ENCODE assay signal across 9 mouse cellular contexts in the genomic region with DNA sequence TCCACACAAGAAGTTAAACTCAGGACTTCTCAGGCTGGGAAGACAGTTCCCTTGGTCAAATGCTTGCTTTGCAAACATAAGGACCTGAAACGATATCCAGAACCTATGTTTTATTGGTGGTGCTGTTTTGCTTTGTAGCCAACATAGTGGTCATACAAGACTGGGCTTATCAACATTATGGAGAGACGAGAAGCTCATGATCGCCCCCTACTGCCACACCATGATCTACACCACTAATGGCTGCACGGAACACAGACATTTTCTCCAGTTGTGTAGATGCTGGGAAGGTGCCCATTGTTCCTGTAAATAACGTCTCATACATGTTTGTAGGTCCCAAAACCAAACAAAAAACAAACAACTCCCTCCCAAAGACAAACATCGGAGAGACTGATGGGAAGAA. TPM values are rescaled to one million over a fixed set of nuclear protein-coding genes. Genes with fewer than 3 reads are reported as not detected.
A peak's percentile ranks its signal among the peaks of the same experiment; 100 is the strongest.
DNase-seq lines count a peak whose midpoint lies in the region; ATAC-seq and TF ChIP-seq lines count a peak whose summit lies in the region.
"Had no signal": no experiment of that assay in that cellular context is flagged by ENCODE, and none has a peak within 500 bp of the region (broad histone marks: within the 10 kb centered on the region; RNA-seq: fewer than 3 reads in every experiment).

No protein-coding gene starts in this region.

- H3K36me3 ChIP-seq in kidney, postnatal 0 days (ENCODE audit: insufficient read depth, low read length): no peaks in the 10 kb centered on the region
- H3K36me3 ChIP-seq in ES-E14 (ENCODE audit: control insufficient read depth, insufficient read depth, low read length, poor library complexity, severe bottlenecking): no peaks in the 10 kb centered on the region

- no peaks in the 10 kb centered on the region for H3K27me3 ChIP-seq in kidney, postnatal 0 days (ENCODE audit: insufficient read depth, low read length)

- H3K9ac ChIP-seq in kidney, postnatal 0 days (ENCODE audit: low read depth, low read length): no peak overlapping the region
- H3K9ac ChIP-seq in ES-E14 (ENCODE audit: insufficient read depth, low read depth, low read length, poor library complexity, severe bottlenecking): no peak overlapping the region

- TF ChIP-seq CTCF in kidney, postnatal 0 days (IDR thresholded peaks at IDR 0.05; ENCODE audit: low read depth): peak; percentile 49
- peak; percentile 33; the same call in 1 of the 2 replicates for TF ChIP-seq CTCF in brain, embryonic 14.5 days (IDR thresholded peaks at IDR 0.05; ENCODE audit: borderline replicate concordance, extremely low read depth, insufficient read depth, insufficient read length)

- no peaks in the 10 kb centered on the region for H3K4me1 ChIP-seq in kidney, postnatal 0 days (replicated peaks; ENCODE audit: insufficient read depth, low read length)
- no peaks in the 10 kb centered on the region for H3K4me1 ChIP-seq in ES-E14 (ENCODE audit: control insufficient read depth in 2 of 2, insufficient read depth in 2 of 2, low read length in 2 of 2, poor library complexity in 1 of 2)

- no peak for TF ChIP-seq POLR2A in brain, embryonic 14.5 days (IDR thresholded peaks at IDR 0.05; ENCODE audit: borderline replicate concordance, extremely low read depth, insufficient read depth, insufficient read length, poor library complexity, severe bottlenecking)

- H3K4me2 ChIP-seq in kidney, postnatal 0 days (ENCODE audit: low read length): no peak overlapping the region

- no peaks in the 10 kb centered on the region for H3K9me3 ChIP-seq in kidney, postnatal 0 days (replicated peaks; ENCODE audit: low read length)
- H3K9me3 ChIP-seq in ES-E14 (ENCODE audit: control insufficient read depth, insufficient read depth, low read depth, low read length): no peaks in the 10 kb centered on the region

- in situ Hi-C loops in ES-E14 (cut with MboI; ENCODE audit: low sequenced_read_pairs in 2 of 2, unreplicated experiment in 2 of 2): no loop called here

- intact Hi-C loops in left cerebral cortex, postnatal 14 days (cut with DNase I): no loop called here

- DNase-seq in kidney, postnatal 0 days (ENCODE audit: low spot score): no peak
- DNase-seq in kidney, adult 11 months: no peak
- DNase-seq in ES-E14 (ENCODE audit: low read depth, low spot score): peak; percentile 51
- DNase-seq in brain, embryonic 14.5 days (ENCODE audit: low read depth): no peak
- DNase-seq in kidney, postnatal 4 days: peak; percentile 43 to 53
- DNase-seq in yolk sac, embryonic 10.5 days (ENCODE audit: low spot score): peak; percentile 25
- DNase-seq in left cerebral cortex, postnatal 14 days (ENCODE audit: low spot score in 2 of 2): no peak
- DNase-seq in Muller cell, postnatal 12 days (ENCODE audit: inconsistent ontology term): no peak

- no peak for ATAC-seq in kidney, postnatal 0 days (replicated peaks; ENCODE audit: low FRiP score, low read depth)

- H3K27ac ChIP-seq in kidney, postnatal 0 days: no peak overlapping the region
- no peak overlapping the region for H3K27ac ChIP-seq in ES-E14 (ENCODE audit: insufficient read depth, low read depth, low read length, poor library complexity, severe bottlenecking)

- WGBS in kidney, postnatal 0 days: 64% methylated on average over 6 of the region's 6 CpGs

- no peak overlapping the region for H3K4me3 ChIP-seq in kidney, postnatal 0 days (replicated peaks; ENCODE audit: low read depth, low read length)
- H3K4me3 ChIP-seq in ES-E14 (ENCODE audit: insufficient read depth in 1 of 2, low read depth in 1 of 2, low read length in 2 of 2, poor library complexity in 1 of 2, severe bottlenecking in 1 of 2): no peak overlapping the region
- H3K4me3 ChIP-seq: erythroblast, embryonic 14.5 days had no signal

TF ChIP-seq in ES-E14, 5 proteins besides CTCF, POLR2A, EP300 and RAD21:
- TF ChIP-seq ZNF384 (IDR thresholded peaks at IDR 0.05; ENCODE audit: low read depth, low read length): no peak
- no peak for TF ChIP-seq HCFC1 (IDR thresholded peaks at IDR 0.05; ENCODE audit: borderline replicate concordance, insufficient read depth, low read length)
- no peak for TF ChIP-seq CHD2 (IDR thresholded peaks at IDR 0.05; ENCODE audit: low read depth, low read length)
- no peak for TF ChIP-seq MAFK (IDR thresholded peaks at IDR 0.05; ENCODE audit: insufficient read depth, low read depth, low read length)
- TF ChIP-seq ZC3H11A (IDR thresholded peaks at IDR 0.05; ENCODE audit: borderline replicate concordance, low read depth, low read length): no peak

RNA-seq across cellular contexts. Expression of a gene that starts 23.0 kb away (rescaled TPM):
- polyA plus RNA-seq in kidney, postnatal 0 days (2015; fragmentation: Nextera tagmentation; extraction: Ambion mirVana): 0.74 and 1.6 TPM in 2 replicates
- total RNA-seq in ES-E14 (2012; rRNA removed): 0.58 and 0.98 TPM in 2 replicates
- polyA plus RNA-seq in brain, embryonic 14.5 days (2012; rRNA removed): 2.6 and 3.2 TPM in 2 replicates
- 10 to 100 TPM; 87.2 to 87.8 TPM for total RNA-seq in left cerebral cortex, postnatal 14 days (2021)

RNA-seq across cellular contexts. Expression of a gene that starts 52.2 kb away (rescaled TPM):
- 94.9 and 95.7 TPM in 2 replicates for polyA plus RNA-seq in kidney, postnatal 0 days (2015; fragmentation: Nextera tagmentation; extraction: Ambion mirVana)
- total RNA-seq in ES-E14 (2012; rRNA removed): 11.1 and 17.2 TPM in 2 replicates
- 64.2 and 69.0 TPM in 2 replicates for polyA plus RNA-seq in brain, embryonic 14.5 days (2012; rRNA removed)
- 10 to 100 TPM; 81.0 to 81.5 TPM for total RNA-seq in left cerebral cortex, postnatal 14 days (2021)

Comparison
In these comparisons a context has a peak if more than half of its experiments do, and no peak if none do; other contexts are left out.
1. DNase-seq: peak in ES-E14 (single experiment), kidney, postnatal 4 days (2 of 2) and yolk sac, embryonic 10.5 days (single experiment); none in kidney, postnatal 0 days (single experiment), kidney, adult 11 months (single experiment), brain, embryonic 14.5 days (single experiment), left cerebral cortex, postnatal 14 days (0 of 2) and Muller cell, postnatal 12 days (single experiment).
2. RNA of a gene that starts 23.0 kb away (total RNA-seq): 87.2 to 87.8 TPM in left cerebral cortex, postnatal 14 days; 0.58 to 0.98 TPM in ES-E14; every median in the first group is over 10 times any median in the second.